10 mouse cellular contexts compared by ENCODE assay signal in genomic region chr17:47965885-47966505, GRCm38 (mm10). TPM values are rescaled to one million over a fixed set of nuclear protein-coding genes. Genes with fewer than 3 reads are reported as not detected.
DNase-seq lines count a peak whose midpoint lies in the region; ATAC-seq lines count a peak whose summit lies in the region.
"Had no signal": no experiment of that assay in that cellular context is flagged by ENCODE, and none has a peak within 500 bp of the region (broad histone marks: within the 10 kb centered on the region; RNA-seq: fewer than 3 reads in every experiment).

No protein-coding gene starts in this region.

- ATAC-seq in midbrain, embryonic 13.5 days, result peak; percentile 48; the same call in 1 of the 2 replicates
- no peak for ATAC-seq in midbrain, embryonic 11.5 days (ENCODE audit: low FRiP score)
- ATAC-seq in hindbrain, embryonic 15.5 days (ENCODE audit: low FRiP score, low read depth), result 0 out of 2 replicates have a peak, but pooled peaks have one; percentile 11

- no peaks in the 10 kb centered on the region for H3K27me3 ChIP-seq in midbrain, embryonic 13.5 days
- no peaks in the 10 kb centered on the region for H3K27me3 ChIP-seq in midbrain, embryonic 11.5 days (ENCODE audit: control insufficient read depth, insufficient read depth, low read length)
- no peaks in the 10 kb centered on the region for H3K27me3 ChIP-seq in hindbrain, embryonic 15.5 days
- peaks cover 6% of the 10 kb centered on the region; the same call in 1 of the 2 replicates for H3K27me3 ChIP-seq in limb, embryonic 10.5 days (ENCODE audit: low read depth, poor library complexity, severe bottlenecking)

- no peak for DNase-seq in midbrain, embryonic 11.5 days (ENCODE audit: low spot score, missing footprints)
- DNase-seq in limb, embryonic 10.5 days (ENCODE audit: low spot score), result peak; percentile 67
- peak; percentile 47 for DNase-seq in yolk sac, embryonic 10.5 days (ENCODE audit: low spot score)
- DNase-seq in layer of hippocampus, adult 9-11 months, result no peak
- no peak for DNase-seq in frontal cortex, postnatal 10 days (ENCODE audit: low spot score in 2 of 2)
- DNase-seq: adrenal gland, adult 8-10 months; right cerebral cortex, postnatal 14 days had no signal

- H3K9me3 ChIP-seq in midbrain, embryonic 13.5 days, result no peaks in the 10 kb centered on the region; the same call in 1 of the 2 replicates
- H3K9me3 ChIP-seq in midbrain, embryonic 11.5 days (ENCODE audit: control insufficient read depth, low read length), result 0 out of 2 replicates have a peak, but pooled peaks cover 3% of the 10 kb centered on the region
- H3K9me3 ChIP-seq in hindbrain, embryonic 15.5 days, result no peaks in the 10 kb centered on the region
- H3K9me3 ChIP-seq in limb, embryonic 10.5 days (replicated peaks), result no peaks in the 10 kb centered on the region
- H3K9me3 ChIP-seq: midbrain, embryonic 10.5 days had no signal

- H3K4me3 ChIP-seq in midbrain, embryonic 13.5 days (replicated peaks), result no peak overlapping the region
- H3K4me3 ChIP-seq in midbrain, embryonic 11.5 days (ENCODE audit: low read depth, low read length), result no peak overlapping the region
- H3K4me3 ChIP-seq in hindbrain, embryonic 15.5 days, result no peak overlapping the region
- H3K4me3 ChIP-seq in limb, embryonic 10.5 days, result peak overlapping the region; percentile 20
- H3K4me3 ChIP-seq: midbrain, embryonic 10.5 days had no signal

- H3K9ac ChIP-seq in midbrain, embryonic 13.5 days (replicated peaks), result no peak overlapping the region
- no peak overlapping the region for H3K9ac ChIP-seq in midbrain, embryonic 11.5 days (ENCODE audit: low read length)
- H3K9ac ChIP-seq in hindbrain, embryonic 15.5 days, result no peak overlapping the region

- 51% methylated on average over 6 of the region's 12 CpGs for WGBS in midbrain, embryonic 13.5 days
- 71% methylated on average over 10 of the region's 12 CpGs for WGBS in midbrain, embryonic 11.5 days
- WGBS in hindbrain, embryonic 15.5 days, result 47% methylated on average over 10 of the region's 12 CpGs
- 31% methylated on average over 11 of the region's 12 CpGs for WGBS in limb, embryonic 10.5 days

- no peak overlapping the region for H3K27ac ChIP-seq in midbrain, embryonic 13.5 days
- H3K27ac ChIP-seq in midbrain, embryonic 11.5 days (ENCODE audit: low read depth, low read length), result no peak overlapping the region
- no peak overlapping the region for H3K27ac ChIP-seq in hindbrain, embryonic 15.5 days (replicated peaks)
- H3K27ac ChIP-seq in limb, embryonic 10.5 days, result peak overlapping the region; percentile 83
- H3K27ac ChIP-seq: midbrain, embryonic 10.5 days had no signal

- no peaks in the 10 kb centered on the region for H3K4me1 ChIP-seq in midbrain, embryonic 13.5 days (replicated peaks)
- H3K4me1 ChIP-seq in midbrain, embryonic 11.5 days (ENCODE audit: control insufficient read depth, insufficient read depth, low read length), result no peaks in the 10 kb centered on the region
- peaks cover 4% of the 10 kb centered on the region; the same call in 1 of the 2 replicates for H3K4me1 ChIP-seq in hindbrain, embryonic 15.5 days (replicated peaks)
- H3K4me1 ChIP-seq in limb, embryonic 10.5 days, result peaks cover 45% of the 10 kb centered on the region

- H3K4me2 ChIP-seq in midbrain, embryonic 13.5 days (replicated peaks), result no peak overlapping the region
- no peak overlapping the region for H3K4me2 ChIP-seq in midbrain, embryonic 11.5 days
- H3K4me2 ChIP-seq in hindbrain, embryonic 15.5 days, result no peak overlapping the region

- H3K36me3 ChIP-seq in midbrain, embryonic 13.5 days, result no peaks in the 10 kb centered on the region
- H3K36me3 ChIP-seq in midbrain, embryonic 11.5 days (ENCODE audit: control insufficient read depth, insufficient read depth, low read length), result no peaks in the 10 kb centered on the region
- no peaks in the 10 kb centered on the region for H3K36me3 ChIP-seq in hindbrain, embryonic 15.5 days
- H3K36me3 ChIP-seq in limb, embryonic 10.5 days, result no peaks in the 10 kb centered on the region

RNA-seq across cellular contexts. Expression of gene Foxp4, which starts 41.5 kb away (rescaled TPM):
- polyA plus RNA-seq in midbrain, embryonic 13.5 days (2015; fragmentation: Nextera tagmentation; extraction: Ambion mirVana), result 16.0 and 25.2 TPM in 2 replicates
- 24.6 and 27.5 TPM in 2 replicates for polyA plus RNA-seq in midbrain, embryonic 11.5 days (2014; fragmentation: Nextera tagmentation; extraction: Ambion mirVana)
- polyA plus RNA-seq in hindbrain, embryonic 15.5 days (2015; fragmentation: Nextera tagmentation; extraction: Ambion mirVana), result 34.3 and 42.2 TPM in 2 replicates
- 23.2 and 27.2 TPM in 2 replicates for polyA plus RNA-seq in limb, embryonic 10.5 days (2016; fragmentation: Nextera tagmentation; extraction: Ambion mirVana)

Comparison
In these comparisons a context has a peak if more than half of its experiments do, and no peak if none do; other contexts are left out.
1. DNase-seq: peak in limb, embryonic 10.5 days (single experiment) and yolk sac, embryonic 10.5 days (single experiment); none in midbrain, embryonic 11.5 days (single experiment), layer of hippocampus, adult 9-11 months (single experiment) and frontal cortex, postnatal 10 days (0 of 2).